Mouse (Mus musculus) heart, postnatal 10 days (tissue): Measurements from ENCODE around the gene Rasal2. TPM values are rescaled to one million over a fixed set of nuclear protein-coding genes. Genes with fewer than 3 reads are reported as not detected.
A peak's percentile ranks its signal among the peaks of the same experiment; 100 is the strongest.

Experiments
- DNase-seq, 2 experiments: peaks; one replicate each; pipeline ENCODE4 v3.0.0; 2021
- intact Hi-C: fragments of 180-260 bp; cut with DNase I; formaldehyde crosslinking; loops from one replicate; pipeline ENCODE4 v1.15.1; 2025
- total RNA-seq, 2 experiments: library from RNA; stranded (reverse); gene quantifications; 2 replicates each; pipeline ENCODE4 v1.2.3; 2021

The Rasal2 gene
- total RNA-seq, 2 experiments from 2014 or later = 33.3 to 34.2 TPM

DNA sequence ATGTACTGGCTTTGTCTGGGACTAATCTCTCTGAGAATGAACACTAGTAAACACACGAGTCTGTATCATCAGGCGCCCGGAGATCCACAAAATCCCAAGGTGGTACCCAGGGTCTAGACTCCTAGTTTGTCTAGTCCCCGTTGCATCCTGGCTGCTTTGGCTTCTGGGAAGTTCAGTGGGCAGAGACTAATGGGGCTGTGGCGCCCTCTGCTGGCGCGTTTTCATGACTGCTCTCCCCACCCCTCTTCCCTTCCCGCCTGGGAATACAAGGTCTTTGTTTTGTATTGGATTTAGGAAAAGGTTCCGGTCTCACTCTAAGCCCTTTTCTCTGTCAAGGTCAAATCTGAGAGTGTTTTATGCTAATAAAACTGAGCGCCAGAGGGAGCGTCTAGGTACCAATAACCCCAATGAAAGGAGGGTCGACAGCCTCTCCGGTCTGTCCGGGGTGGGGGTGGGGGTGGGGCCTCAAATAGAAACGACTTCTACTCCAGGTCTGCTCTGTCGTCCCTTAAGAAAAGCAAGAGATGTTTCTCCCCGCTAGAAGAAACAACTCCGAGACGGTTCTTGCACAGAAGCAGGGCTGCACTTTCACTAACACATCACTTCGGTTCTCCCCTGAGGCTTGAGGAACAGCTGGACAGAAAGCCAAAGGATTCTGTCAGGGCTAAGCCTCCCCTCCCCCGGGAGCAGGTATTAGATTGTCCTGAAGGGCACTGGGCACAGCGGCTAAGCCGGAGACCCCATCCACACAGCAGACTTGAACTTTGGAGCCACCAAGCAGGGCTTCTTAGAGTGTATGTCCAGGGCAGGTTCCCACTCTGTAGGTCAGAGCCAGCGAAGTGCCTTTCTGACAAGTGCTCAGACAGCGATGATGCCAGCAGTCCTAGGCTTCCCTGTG is 326.0 kb downstream of the Rasal2 start:
- DNase-seq = peak; percentile 69 to 82
- intact Hi-C loops = loop anchor here (2.0 to 5.0 kb wide), 3 partner anchors 194 to 451 kb away; partner anchors contain the start of gene Cryzl2

Other genes starting within 250 kb of the Rasal2 start
- 10 to 100 TPM; 15.4 to 17.4 TPM for gene Cryzl2, start 46.0 kb upstream of the Rasal2 start, total RNA-seq
- 1 to 10 TPM; 1.9 to 2.1 TPM for gene Sec16b, start 94.1 kb upstream of the Rasal2 start, total RNA-seq